In the genomic region with DNA sequence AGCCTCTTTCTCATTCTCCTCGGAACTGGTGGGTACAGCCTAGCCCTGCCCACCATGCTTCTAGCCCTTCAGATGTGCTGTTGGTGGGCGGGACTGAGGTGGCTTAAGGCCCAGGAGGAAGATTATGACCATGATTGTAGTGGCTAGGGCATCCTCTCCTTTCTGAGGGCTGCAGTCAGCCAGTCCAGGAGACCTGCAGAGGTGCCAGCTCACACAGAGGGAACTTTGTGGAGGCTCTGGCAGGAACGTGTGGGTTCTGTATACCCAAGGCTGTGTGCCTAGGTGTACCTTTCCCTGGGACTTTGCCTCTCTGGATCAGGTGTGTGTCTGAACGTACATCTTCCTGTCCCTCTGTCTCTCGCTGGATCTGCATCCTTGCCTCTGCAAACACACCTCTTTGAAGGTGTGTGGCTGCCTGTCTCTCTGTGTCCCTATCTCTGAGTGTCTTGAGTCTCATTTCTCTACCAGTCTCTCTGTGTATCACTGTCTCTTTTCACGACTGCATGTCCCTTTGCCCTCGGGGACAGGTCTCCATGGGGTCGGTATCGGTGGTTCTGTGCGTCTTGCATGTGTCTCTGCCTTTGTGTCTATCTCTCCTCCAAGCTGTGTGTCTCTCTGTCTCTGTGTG, we compare ENCODE assay signal across 8 mouse cellular contexts. TPM values are rescaled to one million over a fixed set of nuclear protein-coding genes. Genes with fewer than 3 reads are reported as not detected.
DNase-seq lines count a peak whose midpoint lies in the region; ATAC-seq and TF ChIP-seq lines count a peak whose summit lies in the region.

No protein-coding gene starts in this region.

- H3K27me3 ChIP-seq in kidney, embryonic 15.5 days = peaks cover 14% of the 10 kb centered on the region
- H3K27me3 ChIP-seq in ES-Bruce4 (ENCODE audit: control insufficient read depth, insufficient read depth, low read length, poor library complexity, severe bottlenecking) = no peaks in the 10 kb centered on the region
- 0 out of 2 replicates have a peak, but pooled peaks cover 4% of the 10 kb centered on the region for H3K27me3 ChIP-seq in embryonic facial prominence, embryonic 14.5 days (replicated peaks; ENCODE audit: control insufficient read depth, insufficient read depth, low read length)
- peaks cover 29% of the 10 kb centered on the region for H3K27me3 ChIP-seq in limb, embryonic 10.5 days (ENCODE audit: low read depth, poor library complexity, severe bottlenecking)
- H3K27me3 ChIP-seq in splenic B cell, adult 2 months (ENCODE audit: control insufficient read depth, insufficient read depth, low read length, poor library complexity, severe bottlenecking) = no peaks in the 10 kb centered on the region

- ATAC-seq in kidney, embryonic 15.5 days (replicated peaks; ENCODE audit: low FRiP score) = no peak
- ATAC-seq in embryonic facial prominence, embryonic 14.5 days (ENCODE audit: low read depth) = no peak

- TF ChIP-seq POLR2A in ES-Bruce4 (IDR thresholded peaks at IDR 0.05; ENCODE audit: insufficient read depth, low read length) = no peak

- WGBS in kidney, embryonic 15.5 days = 14% methylated on average over 10 of the region's 10 CpGs
- WGBS in embryonic facial prominence, embryonic 14.5 days = 11% methylated on average over 10 of the region's 10 CpGs
- 11% methylated on average over 10 of the region's 10 CpGs for WGBS in limb, embryonic 10.5 days

- H3K27ac ChIP-seq in kidney, embryonic 15.5 days = peak overlapping the region; percentile 75
- H3K27ac ChIP-seq in ES-Bruce4 (ENCODE audit: insufficient read depth, low read length) = no peak overlapping the region
- peak overlapping the region; percentile 70 for H3K27ac ChIP-seq in embryonic facial prominence, embryonic 14.5 days (replicated peaks; ENCODE audit: low read depth, low read length)
- peak overlapping the region; percentile 94 for H3K27ac ChIP-seq in limb, embryonic 10.5 days

- H3K4me1 ChIP-seq in kidney, embryonic 15.5 days = peaks cover 55% of the 10 kb centered on the region
- peaks cover 2% of the 10 kb centered on the region for H3K4me1 ChIP-seq in ES-Bruce4 (ENCODE audit: control insufficient read depth, insufficient read depth, low read length)
- peaks cover 26% of the 10 kb centered on the region for H3K4me1 ChIP-seq in embryonic facial prominence, embryonic 14.5 days (ENCODE audit: control insufficient read depth, insufficient read depth, low read length)
- H3K4me1 ChIP-seq in limb, embryonic 10.5 days = peaks cover 62% of the 10 kb centered on the region

- H3K9me3 ChIP-seq in kidney, embryonic 15.5 days (replicated peaks) = no peaks in the 10 kb centered on the region
- H3K9me3 ChIP-seq in ES-Bruce4 (replicated peaks; ENCODE audit: control insufficient read depth, insufficient read depth, low read length, poor library complexity, severe bottlenecking) = no peaks in the 10 kb centered on the region
- no peaks in the 10 kb centered on the region for H3K9me3 ChIP-seq in embryonic facial prominence, embryonic 14.5 days (ENCODE audit: control insufficient read depth, low read length)
- no peaks in the 10 kb centered on the region for H3K9me3 ChIP-seq in limb, embryonic 10.5 days (replicated peaks)

- peak overlapping the region; percentile 66 for H3K9ac ChIP-seq in kidney, embryonic 15.5 days
- peak overlapping the region; percentile 69 for H3K9ac ChIP-seq in ES-Bruce4 (ENCODE audit: low read depth, poor library complexity, severe bottlenecking)
- peak overlapping the region; percentile 81 for H3K9ac ChIP-seq in embryonic facial prominence, embryonic 14.5 days (ENCODE audit: low read depth, low read length)

- DNase-seq in kidney, postnatal 10 days = no peak
- DNase-seq in embryonic facial prominence, embryonic 14.5 days (ENCODE audit: low spot score) = no peak
- peak; percentile 35 for DNase-seq in limb, embryonic 10.5 days (ENCODE audit: low spot score)
- peak; percentile 15 for DNase-seq in splenic B cell, adult 2 months (ENCODE audit: low read depth, low spot score)
- no peak for DNase-seq in adipocyte (ENCODE audit: low spot score)
- no peak for DNase-seq in ovary, adult 18-20 months (ENCODE audit: low spot score)

- H3K4me2 ChIP-seq in kidney, embryonic 15.5 days = peak overlapping the region; percentile 85
- peak overlapping the region; percentile 92 for H3K4me2 ChIP-seq in embryonic facial prominence, embryonic 14.5 days (ENCODE audit: low read depth, low read length)

- TF ChIP-seq EP300 in ES-Bruce4 (IDR thresholded peaks at IDR 0.05; ENCODE audit: insufficient read depth, low read depth, low read length) = no peak

- no peak for TF ChIP-seq CTCF in ES-Bruce4 (IDR thresholded peaks at IDR 0.05; ENCODE audit: low read depth, low read length)

- H3K4me3 ChIP-seq in kidney, embryonic 15.5 days (replicated peaks) = peak overlapping the region; percentile 57
- H3K4me3 ChIP-seq in ES-Bruce4 (ENCODE audit: low read depth, low read length) = peak overlapping the region; percentile 69
- H3K4me3 ChIP-seq in embryonic facial prominence, embryonic 14.5 days (ENCODE audit: low read depth, low read length) = peak overlapping the region; percentile 66
- H3K4me3 ChIP-seq in limb, embryonic 10.5 days = peak overlapping the region; percentile 71

- no peaks in the 10 kb centered on the region for H3K36me3 ChIP-seq in kidney, embryonic 15.5 days
- H3K36me3 ChIP-seq in ES-Bruce4 (ENCODE audit: control insufficient read depth, insufficient read depth, low read length, poor library complexity, severe bottlenecking) = no peaks in the 10 kb centered on the region
- no peaks in the 10 kb centered on the region for H3K36me3 ChIP-seq in embryonic facial prominence, embryonic 14.5 days (ENCODE audit: control insufficient read depth, insufficient read depth, low read length)
- H3K36me3 ChIP-seq in limb, embryonic 10.5 days = peaks cover 9% of the 10 kb centered on the region
- no peaks in the 10 kb centered on the region for H3K36me3 ChIP-seq in splenic B cell, adult 2 months (ENCODE audit: control insufficient read depth, insufficient read depth, low read length, poor library complexity, severe bottlenecking)

RNA-seq across cellular contexts. Expression of gene Enho, which starts 0.8 kb away (rescaled TPM):
- 19.1 and 22.6 TPM in 2 replicates for polyA plus RNA-seq in kidney, embryonic 15.5 days (2015; fragmentation: Nextera tagmentation; extraction: Ambion mirVana)
- polyA plus RNA-seq in ES-Bruce4 (2011; ENCODE audit: insufficient read depth, insufficient read length, low read depth, missing spikeins) = 5.3 and 5.4 TPM in 2 replicates
- 22.7 and 26.0 TPM in 2 replicates for polyA plus RNA-seq in embryonic facial prominence, embryonic 14.5 days (2014; fragmentation: Nextera tagmentation; extraction: Ambion mirVana)
- polyA plus RNA-seq in limb, embryonic 10.5 days (2016; fragmentation: Nextera tagmentation; extraction: Ambion mirVana) = 21.0 and 24.2 TPM in 2 replicates

RNA-seq across cellular contexts. Expression of gene Cntfr, which starts 57.6 kb away (rescaled TPM):
- 19.8 and 22.1 TPM in 2 replicates for polyA plus RNA-seq in kidney, embryonic 15.5 days (2015; fragmentation: Nextera tagmentation; extraction: Ambion mirVana)
- 23.9 and 27.1 TPM in 2 replicates for polyA plus RNA-seq in ES-Bruce4 (2011; ENCODE audit: insufficient read depth, insufficient read length, low read depth, missing spikeins)
- 12.8 and 13.0 TPM in 2 replicates for polyA plus RNA-seq in embryonic facial prominence, embryonic 14.5 days (2014; fragmentation: Nextera tagmentation; extraction: Ambion mirVana)
- 6.1 and 7.8 TPM in 2 replicates for polyA plus RNA-seq in limb, embryonic 10.5 days (2016; fragmentation: Nextera tagmentation; extraction: Ambion mirVana)

Comparison
In these comparisons a context has a peak if more than half of its experiments do, and no peak if none do; other contexts are left out.
1. DNase-seq: peak in limb, embryonic 10.5 days (single experiment) and splenic B cell, adult 2 months (single experiment); none in kidney, postnatal 10 days (single experiment), embryonic facial prominence, embryonic 14.5 days (single experiment), adipocyte (single experiment) and ovary, adult 18-20 months (single experiment).
2. Peak in every context shown above with its lines, with median percentiles within 50 percentile points of each other: H3K4me3 ChIP-seq and H3K9ac ChIP-seq.